8 mouse cellular contexts compared by ENCODE assay signal in the genomic region with DNA sequence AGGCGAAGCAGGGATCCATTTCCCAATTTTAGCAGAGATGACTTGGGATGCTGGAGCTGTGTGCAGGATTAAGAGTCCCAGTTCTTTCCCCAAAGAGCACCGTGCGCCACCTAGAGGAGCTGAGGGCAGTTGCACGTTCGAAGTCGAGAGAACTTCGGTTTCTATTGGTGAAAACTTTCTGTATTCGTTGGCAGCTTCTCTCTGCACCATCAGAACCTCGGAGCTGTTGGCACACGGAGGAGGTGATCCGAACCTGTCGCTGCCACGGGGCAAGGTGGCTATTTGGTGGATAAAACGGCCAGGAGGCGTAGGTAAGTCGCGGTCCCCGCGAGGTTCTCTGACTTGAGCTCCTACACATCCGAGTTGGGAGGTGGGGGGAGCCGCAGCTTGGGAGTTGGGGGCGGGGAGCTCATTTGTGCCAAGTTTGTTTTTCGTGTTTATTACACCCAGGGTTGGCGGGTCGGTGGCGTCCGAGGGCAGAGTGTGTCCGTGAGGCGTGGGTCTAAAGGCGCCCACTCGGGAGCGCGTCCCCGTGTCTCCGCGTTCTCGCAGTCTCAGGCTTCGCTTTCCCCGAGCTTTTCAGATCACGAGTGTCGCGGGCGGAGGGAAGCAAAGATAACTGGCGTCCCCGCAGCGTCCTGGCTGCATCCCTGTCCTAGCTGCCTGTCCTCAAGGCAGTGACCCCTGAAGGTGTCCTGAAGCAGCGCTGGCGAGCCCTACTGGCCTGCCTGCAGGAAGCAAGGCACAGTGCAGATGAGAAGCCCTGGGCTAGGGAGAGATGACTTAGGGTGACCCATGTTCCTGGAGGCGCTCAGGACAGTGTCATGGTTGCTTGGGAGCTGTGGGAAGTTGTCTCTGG. TPM values are rescaled to one million over a fixed set of nuclear protein-coding genes. Genes with fewer than 3 reads are reported as not detected.
A peak's percentile ranks its signal among the peaks of the same experiment; 100 is the strongest.
DNase-seq lines count a peak whose midpoint lies in the region; ATAC-seq and TF ChIP-seq lines count a peak whose summit lies in the region.

A gene (plus strand): TSS at position 172 of the 859 bp plus-strand sequence.

- H3K36me3 ChIP-seq in embryonic facial prominence, embryonic 11.5 days (replicated peaks; ENCODE audit: control insufficient read depth, insufficient read depth, low read depth, low read length), result no peaks in the 10 kb centered on the region
- H3K36me3 ChIP-seq in limb, embryonic 13.5 days, result no peaks in the 10 kb centered on the region
- no peaks in the 10 kb centered on the region for H3K36me3 ChIP-seq in midbrain, embryonic 15.5 days (replicated peaks)
- H3K36me3 ChIP-seq in spleen, adult 2 months (ENCODE audit: control insufficient read depth, insufficient read depth, low read length), result no peaks in the 10 kb centered on the region

- H3K27ac ChIP-seq in embryonic facial prominence, embryonic 11.5 days (replicated peaks; ENCODE audit: low read depth, low read length), result no peak within 1 kb of the TSS
- no peak within 1 kb of the TSS for H3K27ac ChIP-seq in limb, embryonic 13.5 days
- no peak within 1 kb of the TSS for H3K27ac ChIP-seq in midbrain, embryonic 15.5 days
- H3K27ac ChIP-seq in spleen, adult 2 months (ENCODE audit: insufficient read depth, low read length), result peak within 1 kb of the TSS; percentile 87

- H3K9ac ChIP-seq in embryonic facial prominence, embryonic 11.5 days (replicated peaks; ENCODE audit: low read length), result peak within 1 kb of the TSS; percentile 60
- peak within 1 kb of the TSS; percentile 78 for H3K9ac ChIP-seq in limb, embryonic 13.5 days
- H3K9ac ChIP-seq in midbrain, embryonic 15.5 days, result peak within 1 kb of the TSS; percentile 34

- TF ChIP-seq CTCF in spleen, adult 2 months (IDR thresholded peaks at IDR 0.05; ENCODE audit: extremely low read depth, insufficient read depth, insufficient read length, insufficient replicate concordance), result peak; percentile 87; the same call in 1 of the 2 replicates

- peak; percentile 75 for TF ChIP-seq POLR2A in spleen, adult 2 months (IDR thresholded peaks at IDR 0.05; ENCODE audit: low read depth, low read length)

- H3K4me2 ChIP-seq in embryonic facial prominence, embryonic 11.5 days (ENCODE audit: low read depth, low read length), result peak within 1 kb of the TSS; percentile 96
- peak within 1 kb of the TSS; percentile 94 for H3K4me2 ChIP-seq in limb, embryonic 13.5 days (replicated peaks)
- peak within 1 kb of the TSS; percentile 97 for H3K4me2 ChIP-seq in midbrain, embryonic 15.5 days

- H3K27me3 ChIP-seq in embryonic facial prominence, embryonic 11.5 days (ENCODE audit: control insufficient read depth, insufficient read depth, low read length), result no peaks in the 10 kb centered on the region
- peaks cover 9% of the 10 kb centered on the region for H3K27me3 ChIP-seq in limb, embryonic 13.5 days
- peaks cover 3% of the 10 kb centered on the region; the same call in 1 of the 2 replicates for H3K27me3 ChIP-seq in midbrain, embryonic 15.5 days (replicated peaks)
- H3K27me3 ChIP-seq in spleen, adult 2 months (ENCODE audit: control insufficient read depth, insufficient read depth, low read length), result no peaks in the 10 kb centered on the region

- 2% methylated on average over 49 of the region's 49 CpGs for WGBS in embryonic facial prominence, embryonic 11.5 days
- 2% methylated on average over 49 of the region's 49 CpGs for WGBS in limb, embryonic 13.5 days
- 1% methylated on average over 49 of the region's 49 CpGs for WGBS in midbrain, embryonic 15.5 days
- WGBS in spleen, adult 2 months, result under 1% methylated on average over 49 of the region's 49 CpGs

- DNase-seq in 3134 (ENCODE audit: extremely low read depth, insufficient read length, low spot score), result peak; percentile 68
- peak; percentile 76 for DNase-seq in adrenal gland, postnatal 25 days
- DNase-seq in embryonic facial prominence, embryonic 11.5 days (ENCODE audit: low spot score), result peak; percentile 95
- peak; percentile 77 to 91 for DNase-seq in heart, adult 18-20 months
- peak; percentile 69 for DNase-seq in kidney, adult 18-20 months
- DNase-seq in spleen, adult 2 months (ENCODE audit: low read depth in 1 of 2, low spot score in 2 of 2), result peak in 1 of 2 experiments; percentile 79

- no peaks in the 10 kb centered on the region for H3K4me1 ChIP-seq in embryonic facial prominence, embryonic 11.5 days (ENCODE audit: control insufficient read depth, insufficient read depth, low read length)
- peaks cover 4% of the 10 kb centered on the region; the same call in 1 of the 2 replicates for H3K4me1 ChIP-seq in limb, embryonic 13.5 days
- peaks cover 7% of the 10 kb centered on the region; the same call in 1 of the 2 replicates for H3K4me1 ChIP-seq in midbrain, embryonic 15.5 days
- H3K4me1 ChIP-seq in spleen, adult 2 months (ENCODE audit: control insufficient read depth, insufficient read depth, insufficient read length), result peaks cover 16% of the 10 kb centered on the region; the same call in 1 of the 2 replicates

- H3K9me3 ChIP-seq in embryonic facial prominence, embryonic 11.5 days (replicated peaks; ENCODE audit: control insufficient read depth, low read length), result no peaks in the 10 kb centered on the region
- H3K9me3 ChIP-seq in limb, embryonic 13.5 days, result no peaks in the 10 kb centered on the region
- H3K9me3 ChIP-seq in midbrain, embryonic 15.5 days, result no peaks in the 10 kb centered on the region

- ATAC-seq in embryonic facial prominence, embryonic 11.5 days (replicated peaks; ENCODE audit: insufficient number of reproducible peaks, low FRiP score, low TSS enrichment, low read depth), result peak; percentile 59; the same call in 1 of the 2 replicates
- ATAC-seq in limb, embryonic 13.5 days (ENCODE audit: low FRiP score, low read depth), result peak; percentile 76
- peak; percentile 70 for ATAC-seq in midbrain, embryonic 15.5 days (replicated peaks)

- H3K4me3 ChIP-seq in embryonic facial prominence, embryonic 11.5 days (ENCODE audit: low read depth, low read length), result peak within 1 kb of the TSS; percentile 58
- H3K4me3 ChIP-seq in limb, embryonic 13.5 days, result peak within 1 kb of the TSS; percentile 62
- peak within 1 kb of the TSS; percentile 45 for H3K4me3 ChIP-seq in midbrain, embryonic 15.5 days
- peak within 1 kb of the TSS; percentile 73 for H3K4me3 ChIP-seq in spleen, adult 2 months (ENCODE audit: extremely low read depth, insufficient read depth, insufficient read length)

RNA-seq across cellular contexts. Expression of the gene that starts here (rescaled TPM):
- total RNA-seq in adrenal gland, postnatal 25 days (2021), result 0.58 and 0.67 TPM in 2 replicates
- 0.07 and 0.65 TPM in 2 replicates for polyA plus RNA-seq in embryonic facial prominence, embryonic 11.5 days (2014; fragmentation: Nextera tagmentation; extraction: Ambion mirVana)
- 1 to 10 TPM in 1 of 2 experiments, under 1 TPM in 1; 0.55 to 1.7 TPM for total RNA-seq in heart, adult 18-20 months (2021)
- polyA plus RNA-seq in limb, embryonic 13.5 days (2015; fragmentation: Nextera tagmentation; extraction: Ambion mirVana), result 1.9 and 2.5 TPM in 2 replicates
- polyA plus RNA-seq in midbrain, embryonic 15.5 days (2015; fragmentation: Nextera tagmentation; extraction: Ambion mirVana), result 0.06 and 0.24 TPM in 2 replicates
- 19.3 and 20.9 TPM in 2 replicates for polyA plus RNA-seq in spleen, adult 2 months (2012; rRNA removed)

Comparison
In these comparisons a context has a peak if more than half of its experiments do, and no peak if none do; other contexts are left out.
1. Peak in DNase-seq in adrenal gland, postnatal 25 days; RNA of the gene not detected or under 1 TPM.
2. Peak in DNase-seq, ATAC-seq, H3K4me3 ChIP-seq, H3K9ac ChIP-seq and H3K4me2 ChIP-seq in embryonic facial prominence, embryonic 11.5 days; RNA of the gene not detected or under 1 TPM.
3. Peak in ATAC-seq, H3K4me3 ChIP-seq, H3K9ac ChIP-seq and H3K4me2 ChIP-seq in midbrain, embryonic 15.5 days; RNA of the gene not detected or under 1 TPM.